Mouse (Mus musculus): ENCODE data around the gene Gpr152. TPM values are rescaled to one million over a fixed set of nuclear protein-coding genes. Genes with fewer than 3 reads are reported as not detected.

The Gpr152 gene
- polyA plus RNA-seq, 2 experiments, result not detected

DNA sequence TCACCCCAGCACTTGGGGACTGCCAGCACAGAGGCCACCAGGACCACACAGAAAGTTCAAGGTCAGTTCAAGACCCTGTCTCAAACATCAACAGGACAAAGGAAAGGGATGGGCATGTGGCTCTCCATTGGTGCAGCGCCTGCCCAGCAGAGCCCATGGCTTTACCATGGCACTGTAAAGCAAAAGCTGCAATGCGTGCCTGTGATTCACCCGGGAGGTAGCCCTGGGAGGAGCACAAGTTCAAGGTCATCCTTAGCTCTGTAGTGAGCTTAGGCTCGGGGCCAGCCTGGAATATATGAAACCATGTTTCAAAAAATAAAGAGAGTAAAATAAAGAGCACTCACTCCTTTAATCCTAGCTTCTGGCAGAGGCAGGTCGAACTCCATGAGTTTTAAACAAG is 12.3 kb downstream of the Gpr152 start:
- Histone ChIP-seq H3K9me3 (ENCODE audit: control insufficient read depth, low read length) (no peaks in the 10 kb centered on the region), H3K27me3 (ENCODE audit: control insufficient read depth, insufficient read depth, low read length) (no peaks in the 10 kb centered on the region), H3K27ac (no peak overlapping the region), H3K36me3 (replicated peaks; ENCODE audit: control insufficient read depth, insufficient read depth, low read depth) (0 out of 2 replicates have a peak, but pooled peaks cover 3% of the 10 kb centered on the region), H3K9ac (replicated peaks) (no peak overlapping the region), H3K4me1 (replicated peaks; ENCODE audit: control insufficient read depth in 2 of 2, insufficient read depth in 2 of 2, low read length in 1 of 2) (peaks cover 4 to 12% of the 10 kb centered on the region in 2 experiments), H3K4me3 (ENCODE audit: insufficient read depth in 1 of 2, low read depth in 2 of 2, low read length in 2 of 2) (no peak overlapping the region), H3K4me2 (ENCODE audit: low read depth) (no peak overlapping the region)
- no peak for ATAC-seq (ENCODE audit: insufficient read depth)
- 77% methylated on average over 5 of the region's 5 CpGs for WGBS (ENCODE audit: insufficient replicate concordance)
- no peak for DNase-seq (ENCODE audit: low read depth in 3 of 3, low spot score in 3 of 3)
- no peak for TF ChIP-seq EP300 (IDR thresholded peaks at IDR 0.05; ENCODE audit: low read depth)
- TF ChIP-seq CTCF (IDR thresholded peaks at IDR 0.05; ENCODE audit: low read depth), result no peak

DNA sequence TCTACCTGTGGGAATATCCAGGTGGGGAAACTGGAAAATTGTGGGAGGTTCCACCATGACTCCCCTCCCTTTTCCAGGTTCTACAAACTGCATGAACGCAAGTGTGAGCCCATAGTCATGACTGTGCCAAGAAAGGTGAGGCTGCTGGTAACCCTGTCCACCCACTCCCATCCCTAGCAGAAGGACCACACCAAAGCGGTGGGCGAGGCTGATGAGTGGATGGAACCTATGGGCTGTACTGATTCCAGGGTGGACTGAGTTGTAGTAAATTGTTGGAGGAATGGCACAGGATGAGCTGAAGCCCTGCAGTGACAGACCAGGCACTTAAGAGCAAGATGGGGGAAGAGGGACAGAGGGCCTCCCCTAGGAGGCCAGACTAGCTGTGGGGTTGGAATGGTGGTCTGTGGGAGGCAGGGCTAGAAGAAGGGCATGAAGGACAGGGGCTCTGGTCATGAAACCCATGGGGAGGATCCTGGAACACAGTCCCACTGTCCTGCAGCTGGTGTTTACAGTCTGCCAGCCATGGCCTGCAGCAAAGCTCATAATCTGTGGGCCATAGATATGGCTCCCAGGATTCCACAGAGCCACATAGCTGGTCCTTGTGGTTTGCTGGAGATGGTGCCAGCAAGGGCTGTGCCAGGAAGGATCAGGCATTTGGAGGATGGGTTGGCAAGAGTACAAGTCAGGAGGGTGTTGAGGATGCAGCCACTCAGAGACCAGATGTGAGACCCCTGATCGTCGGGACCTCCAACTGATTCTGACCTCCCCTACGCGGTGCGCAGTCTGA is 13.1 kb downstream of the Gpr152 start:
- H3K27me3 ChIP-seq (ENCODE audit: control insufficient read depth, insufficient read depth, low read length), result no peaks in the 10 kb centered on the region
- no peak overlapping the region for H3K4me3 ChIP-seq (ENCODE audit: insufficient read depth in 1 of 2, low read depth in 2 of 2, low read length in 2 of 2)
- H3K9ac ChIP-seq (replicated peaks), result no peak overlapping the region
- ATAC-seq (ENCODE audit: insufficient read depth) (no peak), DNase-seq (ENCODE audit: low read depth in 3 of 3, low spot score in 3 of 3) (no peak)
- H3K4me2 ChIP-seq (ENCODE audit: low read depth), result no peak overlapping the region
- peaks cover 4 to 11% of the 10 kb centered on the region in 2 experiments for H3K4me1 ChIP-seq (replicated peaks; ENCODE audit: control insufficient read depth in 2 of 2, insufficient read depth in 2 of 2, low read length in 1 of 2)
- no peak for TF ChIP-seq CTCF (IDR thresholded peaks at IDR 0.05; ENCODE audit: low read depth)
- TF ChIP-seq EP300 (IDR thresholded peaks at IDR 0.05; ENCODE audit: low read depth), result no peak
- 0 out of 2 replicates have a peak, but pooled peaks cover 3% of the 10 kb centered on the region for H3K36me3 ChIP-seq (replicated peaks; ENCODE audit: control insufficient read depth, insufficient read depth, low read depth)
- WGBS (ENCODE audit: insufficient replicate concordance), result 84% methylated on average over 8 of the region's 8 CpGs
- H3K27ac ChIP-seq, result no peak overlapping the region
- no peaks in the 10 kb centered on the region for H3K9me3 ChIP-seq (ENCODE audit: control insufficient read depth, low read length)

DNA sequence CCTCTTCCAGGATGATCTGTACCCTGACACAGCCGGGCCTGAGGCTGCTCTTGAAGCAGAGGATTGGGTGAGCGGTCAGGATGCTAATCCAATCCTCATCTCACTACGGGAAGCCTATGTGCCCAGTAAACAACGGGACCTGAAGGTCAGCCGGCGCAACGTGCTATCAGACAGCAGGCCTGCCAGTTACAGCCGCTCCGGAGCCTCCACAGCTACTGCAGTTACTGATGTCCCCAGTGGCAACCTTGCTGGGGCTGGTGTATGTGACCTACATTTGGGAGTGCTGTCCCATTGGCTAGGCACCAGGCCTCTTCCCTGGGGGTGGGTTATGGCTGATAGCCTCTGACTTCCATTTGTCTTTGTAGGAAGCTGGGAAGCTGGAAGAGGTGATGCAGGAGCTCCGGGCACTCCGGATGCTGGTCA is 13.7 kb downstream of the Gpr152 start, which contains the start of gene Ptprcap:
TSS of gene Ptprcap (plus strand) at position 373 of the 423 bp plus-strand sequence.
- DNase-seq (ENCODE audit: low read depth in 3 of 3, low spot score in 3 of 3) (no peak), ATAC-seq (ENCODE audit: insufficient read depth) (no peak)
- Histone ChIP-seq H3K4me1 (replicated peaks; ENCODE audit: control insufficient read depth in 2 of 2, insufficient read depth in 2 of 2, low read length in 1 of 2) (peaks cover 0 to 5% of the 10 kb centered on the region in 2 experiments), H3K9ac (replicated peaks) (no peak within 1 kb of the TSS; the same call in 1 of the 2 replicates), H3K4me2 (ENCODE audit: low read depth) (no peak within 1 kb of the TSS; the same call in 1 of the 2 replicates), H3K36me3 (replicated peaks; ENCODE audit: control insufficient read depth, insufficient read depth, low read depth) (peaks cover 9% of the 10 kb centered on the region), H3K27ac (no peak within 1 kb of the TSS), H3K9me3 (ENCODE audit: control insufficient read depth, low read length) (no peaks in the 10 kb centered on the region), H3K4me3 (ENCODE audit: insufficient read depth in 1 of 2, low read depth in 2 of 2, low read length in 2 of 2) (no peak within 1 kb of the TSS), H3K27me3 (ENCODE audit: control insufficient read depth, insufficient read depth, low read length) (no peaks in the 10 kb centered on the region)
- WGBS (ENCODE audit: insufficient replicate concordance), result 73% methylated on average over 11 of the region's 11 CpGs
- TF ChIP-seq CTCF (IDR thresholded peaks at IDR 0.05; ENCODE audit: low read depth) (0 out of 2 replicates have a peak, but pooled peaks have one; percentile 1), EP300 (IDR thresholded peaks at IDR 0.05; ENCODE audit: low read depth) (no peak)

DNA sequence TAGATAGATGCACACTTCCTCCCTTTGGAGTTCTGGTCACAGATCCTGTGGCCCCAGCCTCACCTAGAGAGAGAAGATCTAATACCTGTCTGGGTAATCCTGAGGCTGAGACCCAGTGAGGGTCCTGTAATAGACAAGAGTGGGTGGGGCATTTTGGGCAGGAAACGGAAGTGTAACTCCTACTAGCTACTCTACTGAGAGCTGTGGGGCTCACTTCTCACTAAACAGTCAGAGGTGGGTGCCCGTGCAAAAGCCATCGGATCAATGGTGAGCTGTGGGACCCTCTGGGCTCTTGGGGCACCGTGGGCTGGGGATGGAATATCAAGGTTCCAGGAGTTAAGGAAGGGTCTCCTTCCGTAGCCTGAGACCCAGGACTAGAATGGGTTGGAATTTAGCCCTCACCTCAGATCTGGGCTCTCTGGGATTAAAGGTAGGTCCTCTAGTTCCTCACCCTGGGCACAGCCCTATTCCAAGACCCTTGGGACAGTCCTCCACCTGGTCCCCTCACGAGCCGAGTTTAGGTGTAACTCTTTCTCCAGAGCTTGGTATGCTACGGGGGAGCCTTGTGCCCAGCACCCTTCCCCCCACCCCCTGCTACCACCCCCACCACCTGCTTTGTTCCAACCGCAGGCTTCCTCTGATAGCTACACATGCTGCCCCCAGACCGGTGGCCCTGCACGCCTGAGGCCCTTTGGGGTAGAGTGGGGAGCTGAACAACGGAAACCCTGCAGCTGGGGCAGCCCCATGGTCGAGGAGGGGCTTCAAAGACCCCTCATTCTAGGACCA is 15.0 kb downstream of the Gpr152 start:
- 17% methylated on average over 13 of the region's 13 CpGs for WGBS (ENCODE audit: insufficient replicate concordance)
- Histone ChIP-seq H3K4me3 (ENCODE audit: insufficient read depth in 1 of 2, low read depth in 2 of 2, low read length in 2 of 2) (peak overlapping the region; percentile 23 to 31; a peak in 3 of 4 replicates), H3K27ac (no peak overlapping the region), H3K9me3 (ENCODE audit: control insufficient read depth, low read length) (no peaks in the 10 kb centered on the region), H3K4me1 (replicated peaks; ENCODE audit: control insufficient read depth in 2 of 2, insufficient read depth in 2 of 2, low read length in 1 of 2) (peaks cover 0 to under 1% of the 10 kb centered on the region in 2 experiments; a peak in 2 of 4 replicates), H3K9ac (replicated peaks) (peak overlapping the region; percentile 27), H3K4me2 (ENCODE audit: low read depth) (peak overlapping the region; percentile 22), H3K36me3 (replicated peaks; ENCODE audit: control insufficient read depth, insufficient read depth, low read depth) (peaks cover 14% of the 10 kb centered on the region), H3K27me3 (ENCODE audit: control insufficient read depth, insufficient read depth, low read length) (no peaks in the 10 kb centered on the region)
- peak; percentile 34; the same call in 1 of the 2 replicates for ATAC-seq (ENCODE audit: insufficient read depth)
- DNase-seq (ENCODE audit: low read depth in 3 of 3, low spot score in 3 of 3), result no peak
- TF ChIP-seq CTCF (IDR thresholded peaks at IDR 0.05; ENCODE audit: low read depth) (no peak), EP300 (IDR thresholded peaks at IDR 0.05; ENCODE audit: low read depth) (no peak)

Measured in liver, embryonic 14.5 days (tissue).